Mouse (Mus musculus) lung, embryonic 14.5 days (tissue): ENCODE measurements around the gene Invs. TPM values are rescaled to one million over a fixed set of nuclear protein-coding genes. Genes with fewer than 3 reads are reported as not detected.
"Not testable (repeated sequence)": the region's sequence is repeated elsewhere in the genome, so short reads cannot be mapped to it uniquely, and the experiment has no call there.

ENCODE experiments used
- ATAC-seq: fragments of 200-750 bp; cut with Nextera tagmentation; 2 replicates; pipeline ENCODE4 v1.8.0; 2017; ENCODE audit warnings: mild to moderate bottlenecking, moderate TSS enrichment, moderate library complexity; ENCODE audit not compliant: insufficient read depth
- DNase-seq: peaks from one replicate; pipeline ENCODE4 v3.0.0-alpha.2; 2015
- H3K27ac ChIP-seq: fragments of 300-500 bp; sonication (generic); 2 replicates; pipeline ENCODE4 v1.5.1; 2014; ENCODE audit warnings: low read depth, mild to moderate bottlenecking, moderate library complexity
- H3K27me3 ChIP-seq: fragments of 300-500 bp; sonication (generic); 2 replicates; pipeline ENCODE4 v1.6.1; 2014; ENCODE audit warnings: low read length, control low read depth; ENCODE audit not compliant: insufficient read depth
- H3K36me3 ChIP-seq: fragments of 300-500 bp; sonication (generic); 2 replicates; pipeline ENCODE4 v1.6.1; 2014; ENCODE audit warnings: control low read depth; ENCODE audit not compliant: insufficient read depth
- H3K4me1 ChIP-seq: fragments of 300-500 bp; sonication (generic); 2 replicates; pipeline ENCODE4 v1.6.1; 2014; ENCODE audit warnings: antibody characterized with exemption, control low read depth; ENCODE audit not compliant: insufficient read depth
- H3K4me2 ChIP-seq: fragments of 300-500 bp; sonication (generic); 2 replicates; pipeline ENCODE4 v1.6.1; 2014; ENCODE audit warnings: mild to moderate bottlenecking
- H3K4me3 ChIP-seq: fragments of 300-500 bp; sonication (generic); 2 replicates; pipeline ENCODE4 v1.5.1; 2014; ENCODE audit warnings: low read depth, low read length
- H3K9ac ChIP-seq: fragments of 300-500 bp; sonication (generic); 2 replicates; pipeline ENCODE4 v1.6.1; 2014
- H3K9me3 ChIP-seq: fragments of 300-500 bp; sonication (generic); 2 replicates; pipeline ENCODE4 v1.6.1; 2016; ENCODE audit warnings: low read depth, low read length, control low read depth
- CTCF ChIP-seq: IDR thresholded peaks from 2 replicates; pipeline ENCODE4 v1.5.1; 2016; ENCODE audit warnings: antibody characterized with exemption, low read depth
- WGBS: fragments of 180-500 bp; shearing (Covaris S2); extraction: QIAGEN DNeasy Blood & Tissue Kit; methylation state at CpG from one replicate; pipeline ENCODE4 v1.1.7; 2014; 5-methylcytosine and 5-hydroxymethylcytosine counted together
- polyA plus RNA-seq: library from polyadenylated mRNA; unstranded; fragments of >200 nt; fragmentation: Nextera tagmentation; extraction: Ambion mirVana; gene quantifications from 2 replicates; pipeline ENCODE4 v1.2.1, GENCODE M21; 2014

Gene Invs
- polyA plus RNA-seq, 1 experiment from 2014 or later: 9.6 TPM

GRCm38 (mm10) chr4:48380940-48381339 is 101.4 kb downstream of the Invs start:
- TF ChIP-seq CTCF: peak; percentile 73
- Histone ChIP-seq H3K9ac (no peak overlapping the region), H3K4me3 (no peak overlapping the region), H3K4me2 (no peak overlapping the region), H3K9me3 (no peaks in the 10 kb centered on the region), H3K36me3 (no peaks in the 10 kb centered on the region), H3K27me3 (no peaks in the 10 kb centered on the region), H3K27ac (no peak overlapping the region), H3K4me1 (no peaks in the 10 kb centered on the region)
- ATAC-seq (no peak), DNase-seq (peak; percentile 95)
- 0% methylated on average over 2 of the region's 2 CpGs for WGBS

GRCm38 (mm10) chr4:48382506-48382905 is 102.9 kb downstream of the Invs start:
- H3K4me2 ChIP-seq: no peak overlapping the region
- H3K36me3 ChIP-seq: no peaks in the 10 kb centered on the region
- no peak overlapping the region for H3K4me3 ChIP-seq
- H3K4me1 ChIP-seq: no peaks in the 10 kb centered on the region
- H3K27ac ChIP-seq: no peak overlapping the region
- H3K27me3 ChIP-seq: no peaks in the 10 kb centered on the region
- no peaks in the 10 kb centered on the region for H3K9me3 ChIP-seq
- no peak for DNase-seq
- no peak for ATAC-seq
- WGBS: 77% methylated on average over 5 of the region's 5 CpGs
- no peak overlapping the region for H3K9ac ChIP-seq
- TF ChIP-seq CTCF: no peak

GRCm38 (mm10) chr4:48396949-48397348 is 117.4 kb downstream of the Invs start:
- TF ChIP-seq CTCF: no peak
- no peaks in the 10 kb centered on the region for H3K36me3 ChIP-seq
- ATAC-seq (no peak), DNase-seq (no peak)
- H3K9me3 ChIP-seq: no peaks in the 10 kb centered on the region
- H3K4me1 ChIP-seq: no peaks in the 10 kb centered on the region
- H3K4me2 ChIP-seq: no peak overlapping the region
- H3K27ac ChIP-seq: no peak overlapping the region
- no peak overlapping the region for H3K4me3 ChIP-seq
- 92% methylated on average over 3 of the region's 3 CpGs for WGBS
- no peak overlapping the region for H3K9ac ChIP-seq
- no peaks in the 10 kb centered on the region for H3K27me3 ChIP-seq

- no peak overlapping the region for H3K27ac ChIP-seq
- no peaks in the 10 kb centered on the region for H3K36me3 ChIP-seq
- H3K4me1 ChIP-seq: no peaks in the 10 kb centered on the region
- no peak for TF ChIP-seq CTCF
- no peaks in the 10 kb centered on the region for H3K27me3 ChIP-seq
- WGBS: 67% methylated on average over 16 of the region's 16 CpGs
- no peaks in the 10 kb centered on the region for H3K9me3 ChIP-seq
- DNase-seq: no peak
- H3K9ac ChIP-seq: no peak overlapping the region
- H3K4me3 ChIP-seq: no peak overlapping the region
- ATAC-seq: no peak
- H3K4me2 ChIP-seq: no peak overlapping the region
Measured at GRCm38 (mm10) chr4:48403066-48403640, 123.6 kb downstream of the Invs start.

GRCm38 (mm10) chr4:48405724-48406491 is 126.3 kb downstream of the Invs start:
- 81% methylated on average over 9 of the region's 10 CpGs for WGBS
- not testable (repeated sequence) for H3K4me2 ChIP-seq, ATAC-seq, H3K9ac ChIP-seq, DNase-seq, H3K4me3 ChIP-seq, H3K9me3 ChIP-seq, H3K27me3 ChIP-seq, H3K4me1 ChIP-seq, H3K27ac ChIP-seq, H3K36me3 ChIP-seq

GRCm38 (mm10) chr4:48407350-48408039 is 127.9 kb downstream of the Invs start:
- peak; percentile 66; the same call in 1 of the 2 replicates for ATAC-seq

GRCm38 (mm10) chr4:48413473-48413872 is 133.9 kb downstream of the Invs start:
- H3K27ac ChIP-seq: no peak overlapping the region

More at GRCm38 (mm10) chr4:48407350-48408039, 127.9 kb downstream of the Invs start:
- Histone ChIP-seq H3K4me2 (peak overlapping the region; percentile 35; the same call in 1 of the 2 replicates), H3K9me3 (no peaks in the 10 kb centered on the region), H3K27me3 (no peaks in the 10 kb centered on the region), H3K4me1 (no peaks in the 10 kb centered on the region), H3K9ac (no peak overlapping the region), H3K27ac (no peak overlapping the region), H3K36me3 (no peaks in the 10 kb centered on the region), H3K4me3 (no peak overlapping the region; the same call in 1 of the 2 replicates)
- peak; percentile 89 for TF ChIP-seq CTCF
- peak; percentile 76 for DNase-seq
- 34% methylated on average over 18 of the region's 18 CpGs for WGBS

More at GRCm38 (mm10) chr4:48413473-48413872, 133.9 kb downstream of the Invs start:
- Histone ChIP-seq H3K4me3 (no peak overlapping the region), H3K9me3 (no peaks in the 10 kb centered on the region), H3K9ac (no peak overlapping the region), H3K27me3 (no peaks in the 10 kb centered on the region), H3K36me3 (0 out of 2 replicates have a peak, but pooled peaks cover 7% of the 10 kb centered on the region), H3K4me2 (no peak overlapping the region), H3K4me1 (no peaks in the 10 kb centered on the region)
- TF ChIP-seq CTCF: no peak
- DNase-seq (no peak), ATAC-seq (no peak)
- 80% methylated on average over 8 of the region's 8 CpGs for WGBS
